Mouse (Mus musculus) kidney, adult 2 months (tissue): ENCODE measurements around the gene Art4.

Source experiments
- CTCF ChIP-seq: fragments of 200-500 bp; conservative IDR thresholded peaks from 2 replicates; pipeline ENCODE4 v1.5.1; 2011; ENCODE audit warnings: low read depth, mild to moderate bottlenecking, control low read depth, low read length, moderate library complexity, mixed read lengths; ENCODE audit not compliant: insufficient read depth, insufficient read length
- POLR2A ChIP-seq: fragments of 200-500 bp; IDR thresholded peaks from one replicate; pipeline ENCODE4 v1.6.1; 2011; ENCODE audit warnings: low read depth, low read length, control low read depth

DNA sequence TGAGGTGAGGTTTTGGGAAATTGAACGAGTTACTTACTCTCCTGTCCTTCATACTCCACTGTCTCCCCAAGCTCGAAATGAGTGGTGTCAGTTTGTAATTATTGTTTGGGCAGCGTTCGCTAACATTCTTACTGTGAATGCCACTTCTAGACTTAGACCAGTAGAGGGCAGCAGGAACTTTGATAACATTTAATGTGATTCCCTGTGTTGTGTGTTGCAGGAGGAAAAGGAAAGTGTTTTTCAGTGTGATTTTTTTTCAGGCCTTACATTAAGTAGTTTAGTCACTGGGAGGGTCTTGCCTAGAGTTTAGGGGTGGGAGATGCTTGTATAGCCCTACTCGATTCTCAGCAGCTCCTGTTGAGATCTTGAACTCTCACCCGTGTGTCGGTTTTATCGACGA lies 3.5 kb upstream of the Art4 start:
- TF ChIP-seq POLR2A: no peak
- 0 out of 2 replicates have a peak, but pooled peaks have one; percentile 11 for TF ChIP-seq CTCF
